In genomic region chr7:121970250-121970649, GRCm38 (mm10) we compare ENCODE assay signal across 16 mouse cellular contexts.
"Had no signal": no experiment of that assay in that cellular context is flagged by ENCODE, and none has a peak within 500 bp of the region (broad histone marks: within the 10 kb centered on the region; RNA-seq: fewer than 3 reads in every experiment).

No protein-coding gene starts in this region.

- DNase-seq: kidney, adult 18-20 months; kidney, adult 9 months; kidney, postnatal 14 days; kidney, postnatal 4 days; lung, embryonic 14.5 days; lung, postnatal 10 days; lung, postnatal 36 days; retina, postnatal 1 day; thymus, postnatal 25 days had no signal

- H3K9ac ChIP-seq: limb, embryonic 13.5 days; lung, embryonic 14.5 days; midbrain, embryonic 12.5 days; midbrain, embryonic 15.5 days; neural tube, embryonic 13.5 days had no signal

- H3K9me3 ChIP-seq: limb, embryonic 10.5 days; limb, embryonic 13.5 days; midbrain, embryonic 12.5 days; midbrain, embryonic 15.5 days; neural tube, embryonic 13.5 days had no signal

- H3K4me1 ChIP-seq: limb, embryonic 10.5 days; limb, embryonic 13.5 days; midbrain, embryonic 12.5 days; midbrain, embryonic 15.5 days; neural tube, embryonic 13.5 days had no signal

- ATAC-seq: inflammation-experienced regulatory T-cells, adult 6 months; intestine, embryonic 16.5 days; midbrain, embryonic 15.5 days had no signal

- H3K27ac ChIP-seq: limb, embryonic 10.5 days; limb, embryonic 13.5 days; midbrain, embryonic 12.5 days; midbrain, embryonic 15.5 days; neural tube, embryonic 13.5 days had no signal

- H3K27me3 ChIP-seq: limb, embryonic 13.5 days; midbrain, embryonic 12.5 days; midbrain, embryonic 15.5 days; neural tube, embryonic 13.5 days had no signal

- H3K4me3 ChIP-seq: limb, embryonic 10.5 days; limb, embryonic 13.5 days; midbrain, embryonic 12.5 days; midbrain, embryonic 15.5 days; neural tube, embryonic 13.5 days had no signal

- H3K4me2 ChIP-seq: limb, embryonic 13.5 days; lung, embryonic 14.5 days; midbrain, embryonic 12.5 days; midbrain, embryonic 15.5 days; neural tube, embryonic 13.5 days had no signal
